In the genomic region with DNA sequence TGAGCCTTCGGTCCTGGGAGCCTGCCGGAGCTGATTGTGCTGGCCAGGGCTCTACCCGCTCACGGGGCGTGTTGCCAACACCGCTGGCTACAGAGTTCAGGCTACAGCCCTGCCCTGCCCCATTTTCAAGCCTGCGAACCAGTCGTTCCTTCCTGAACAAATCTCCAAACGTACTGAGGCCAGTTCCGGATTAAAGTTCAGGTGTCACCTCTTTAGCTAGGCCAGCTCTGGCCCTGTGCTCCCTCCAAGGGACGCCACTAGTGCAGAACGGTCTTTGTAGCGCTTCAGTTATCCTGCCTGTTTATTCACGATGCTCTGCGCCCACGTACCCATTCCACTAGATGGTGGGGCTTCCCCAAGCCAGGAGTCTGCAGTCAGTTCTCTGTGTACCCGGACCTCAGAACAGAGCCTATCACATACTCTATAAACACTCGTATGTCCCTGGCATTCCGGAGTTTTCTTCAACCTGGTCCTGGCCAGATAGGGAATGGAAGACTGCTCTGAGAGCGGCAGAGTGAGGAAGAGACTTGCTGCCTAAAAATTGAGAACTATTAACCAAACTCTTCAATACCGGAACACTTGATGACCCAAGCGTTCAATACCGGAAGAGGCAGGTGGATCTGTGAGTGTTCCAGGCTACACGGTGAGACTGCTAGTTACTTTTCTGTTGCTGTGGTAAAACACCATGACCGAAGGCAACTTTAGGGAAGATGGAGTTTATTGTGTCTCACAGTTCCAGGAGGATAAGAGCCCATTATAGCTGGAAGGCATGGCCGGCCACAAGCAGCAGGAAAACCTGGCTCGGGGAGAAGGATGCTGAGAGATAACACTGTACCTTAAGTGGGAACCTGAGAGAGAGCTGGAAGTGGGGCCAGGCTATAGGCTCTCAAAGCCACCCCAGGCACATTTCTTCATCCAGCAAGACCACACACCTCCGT, we compare ENCODE assay signal across 8 mouse cellular contexts. TPM values are rescaled to one million over a fixed set of nuclear protein-coding genes. Genes with fewer than 3 reads are reported as not detected.
A peak's percentile ranks its signal among the peaks of the same experiment; 100 is the strongest.
DNase-seq lines count a peak whose midpoint lies in the region; ATAC-seq and TF ChIP-seq lines count a peak whose summit lies in the region.

A gene (minus strand): TSS at position 101 of the 938 bp plus-strand sequence.

- peak; percentile 7; the same call in 1 of the 2 replicates for ATAC-seq in neural tube, embryonic 11.5 days (ENCODE audit: insufficient read depth, low FRiP score, low TSS enrichment)
- ATAC-seq in granulocyte monocyte progenitor cell, adult 5-6 weeks (replicated peaks; ENCODE audit: poor library complexity, severe bottlenecking) = no peak; the same call in 1 of the 2 replicates
- peak; percentile 71 for ATAC-seq in intestine, postnatal 0 days
- ATAC-seq in midbrain, embryonic 11.5 days (ENCODE audit: low FRiP score) = peak; percentile 66

- no peaks in the 10 kb centered on the region for H3K27me3 ChIP-seq in neural tube, embryonic 11.5 days (ENCODE audit: control insufficient read depth, insufficient read depth, low read length)
- H3K27me3 ChIP-seq in intestine, postnatal 0 days (replicated peaks; ENCODE audit: control insufficient read depth, insufficient read depth, low read length) = no peaks in the 10 kb centered on the region
- H3K27me3 ChIP-seq in midbrain, embryonic 11.5 days (ENCODE audit: control insufficient read depth, insufficient read depth, low read length) = no peaks in the 10 kb centered on the region

- no peaks in the 10 kb centered on the region for H3K36me3 ChIP-seq in neural tube, embryonic 11.5 days (ENCODE audit: control insufficient read depth, insufficient read depth, low read length)
- H3K36me3 ChIP-seq in intestine, postnatal 0 days (ENCODE audit: control insufficient read depth, insufficient read depth) = no peaks in the 10 kb centered on the region
- H3K36me3 ChIP-seq in midbrain, embryonic 11.5 days (ENCODE audit: control insufficient read depth, insufficient read depth, low read length) = no peaks in the 10 kb centered on the region

- peak within 1 kb of the TSS; percentile 88 for H3K9ac ChIP-seq in neural tube, embryonic 11.5 days (ENCODE audit: low read length)
- peak within 1 kb of the TSS; percentile 73 for H3K9ac ChIP-seq in intestine, postnatal 0 days (ENCODE audit: low read depth, low read length)
- peak within 1 kb of the TSS; percentile 88 for H3K9ac ChIP-seq in midbrain, embryonic 11.5 days (ENCODE audit: low read length)

- DNase-seq in neural tube, embryonic 11.5 days (ENCODE audit: low spot score) = no peak
- DNase-seq in neural tube, embryonic 10.5 days (ENCODE audit: extremely low spot score, low spot score) = no peak
- DNase-seq in midbrain, embryonic 11.5 days (ENCODE audit: low spot score, missing footprints) = peak; percentile 72
- no peak for DNase-seq in MN1 (ENCODE audit: low spot score)
- no peak for DNase-seq in urinary bladder, postnatal 4 days (ENCODE audit: low spot score in 2 of 2)

- peak; percentile 29 for TF ChIP-seq CTCF in intestine, postnatal 0 days (IDR thresholded peaks at IDR 0.05; ENCODE audit: low read depth)

- H3K27ac ChIP-seq in neural tube, embryonic 11.5 days (ENCODE audit: low read depth, low read length) = peak within 1 kb of the TSS; percentile 78
- H3K27ac ChIP-seq in brown adipose tissue, adult 24 weeks (replicated peaks; ENCODE audit: low read depth, low read length) = peak within 1 kb of the TSS; percentile 77
- H3K27ac ChIP-seq in intestine, postnatal 0 days (ENCODE audit: low read depth, low read length) = peak within 1 kb of the TSS; percentile 91
- H3K27ac ChIP-seq in midbrain, embryonic 11.5 days (ENCODE audit: low read depth, low read length) = peak within 1 kb of the TSS; percentile 72

- peaks cover 7% of the 10 kb centered on the region; the same call in 1 of the 2 replicates for H3K4me1 ChIP-seq in neural tube, embryonic 11.5 days (ENCODE audit: control insufficient read depth, insufficient read depth, low read length)
- peaks cover 24% of the 10 kb centered on the region for H3K4me1 ChIP-seq in brown adipose tissue, adult 24 weeks (ENCODE audit: control insufficient read depth, insufficient read depth, insufficient read length, low read length)
- peaks cover 21% of the 10 kb centered on the region; the same call in 1 of the 2 replicates for H3K4me1 ChIP-seq in intestine, postnatal 0 days (replicated peaks; ENCODE audit: control insufficient read depth, insufficient read depth, low read length)
- peaks cover 10% of the 10 kb centered on the region for H3K4me1 ChIP-seq in midbrain, embryonic 11.5 days (ENCODE audit: control insufficient read depth, insufficient read depth, low read length)

- WGBS in neural tube, embryonic 11.5 days = 39% methylated on average over 28 of the region's 28 CpGs
- WGBS in intestine, postnatal 0 days = 31% methylated on average over 28 of the region's 28 CpGs
- WGBS in midbrain, embryonic 11.5 days = 39% methylated on average over 28 of the region's 28 CpGs

- H3K4me3 ChIP-seq in neural tube, embryonic 11.5 days (ENCODE audit: low read depth, low read length) = peak within 1 kb of the TSS; percentile 69
- peak within 1 kb of the TSS; percentile 69 for H3K4me3 ChIP-seq in brown adipose tissue, adult 24 weeks (ENCODE audit: insufficient read depth, low read depth, low read length)
- peak within 1 kb of the TSS; percentile 81 for H3K4me3 ChIP-seq in intestine, postnatal 0 days (ENCODE audit: low read depth, low read length)
- peak within 1 kb of the TSS; percentile 85 for H3K4me3 ChIP-seq in midbrain, embryonic 11.5 days (ENCODE audit: low read depth, low read length)

- H3K9me3 ChIP-seq in neural tube, embryonic 11.5 days (ENCODE audit: control insufficient read depth, low read length) = no peaks in the 10 kb centered on the region
- H3K9me3 ChIP-seq in intestine, postnatal 0 days (ENCODE audit: control insufficient read depth) = no peaks in the 10 kb centered on the region
- H3K9me3 ChIP-seq in midbrain, embryonic 11.5 days (ENCODE audit: control insufficient read depth, low read length) = no peaks in the 10 kb centered on the region

- peak within 1 kb of the TSS; percentile 86 for H3K4me2 ChIP-seq in neural tube, embryonic 11.5 days (ENCODE audit: low read depth)
- peak within 1 kb of the TSS; percentile 99 for H3K4me2 ChIP-seq in intestine, postnatal 0 days (replicated peaks; ENCODE audit: low read depth)
- peak within 1 kb of the TSS; percentile 95 for H3K4me2 ChIP-seq in midbrain, embryonic 11.5 days

RNA-seq across cellular contexts. Expression of the gene that starts here (rescaled TPM):
- polyA plus RNA-seq in neural tube, embryonic 11.5 days (2014; fragmentation: Nextera tagmentation; extraction: Ambion mirVana) = 175 and 179 TPM in 2 replicates
- polyA plus RNA-seq in brown adipose tissue, adult 24 weeks (2012; ENCODE audit: insufficient read depth, insufficient read length, missing spikeins) = 84.4 and 166 TPM in 2 replicates
- 48.7 and 61.3 TPM in 2 replicates for total RNA-seq in granulocyte monocyte progenitor cell, adult 5-6 weeks (2014; fragmentation: Nextera tagmentation)
- total RNA-seq in granulocyte monocyte progenitor cell, adult 5-6 weeks (2017) = 22.4 and 27.8 TPM in 2 replicates
- 117 and 126 TPM in 2 replicates for polyA plus RNA-seq in intestine, postnatal 0 days (2015; fragmentation: Nextera tagmentation; extraction: Ambion mirVana)
- polyA plus RNA-seq in midbrain, embryonic 11.5 days (2014; fragmentation: Nextera tagmentation; extraction: Ambion mirVana) = 156 and 161 TPM in 2 replicates
